In the genomic region with DNA sequence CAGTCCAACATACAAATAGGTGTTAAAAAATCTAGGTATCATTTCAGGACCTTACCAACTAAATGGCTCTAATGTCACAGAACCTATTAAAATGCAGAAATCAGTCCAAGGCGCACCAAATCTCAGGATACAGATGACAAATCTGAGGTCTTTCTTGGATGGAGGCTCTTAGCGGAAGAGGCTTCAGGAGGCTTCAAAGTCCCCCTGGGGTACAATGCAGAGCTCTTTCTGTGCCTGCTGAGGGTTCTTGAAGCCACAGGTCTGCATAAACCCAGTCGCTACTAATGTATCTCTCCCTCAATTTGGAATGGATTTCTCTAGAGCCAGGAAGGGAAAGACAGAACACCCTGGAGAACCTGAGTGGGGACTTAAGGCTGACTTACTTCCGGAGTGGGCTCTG, we compare ENCODE assay signal across 28 mouse cellular contexts. TPM values are rescaled to one million over a fixed set of nuclear protein-coding genes. Genes with fewer than 3 reads are reported as not detected.
A peak's percentile ranks its signal among the peaks of the same experiment; 100 is the strongest.
DNase-seq lines count a peak whose midpoint lies in the region; ATAC-seq lines count a peak whose summit lies in the region.
"Had no signal": no experiment of that assay in that cellular context is flagged by ENCODE, and none has a peak within 500 bp of the region (broad histone marks: within the 10 kb centered on the region; RNA-seq: fewer than 3 reads in every experiment).

No protein-coding gene starts in this region.

- no peak overlapping the region for H3K9ac ChIP-seq in midbrain, embryonic 14.5 days (replicated peaks; ENCODE audit: low read length)
- H3K9ac ChIP-seq in embryonic facial prominence, embryonic 12.5 days = no peak overlapping the region
- H3K9ac ChIP-seq: heart, embryonic 15.5 days; midbrain, embryonic 12.5 days; neural tube, embryonic 12.5 days had no signal

- no peak overlapping the region for H3K4me2 ChIP-seq in midbrain, embryonic 14.5 days (ENCODE audit: low read length)
- H3K4me2 ChIP-seq in embryonic facial prominence, embryonic 12.5 days (replicated peaks) = peak overlapping the region; percentile 26; the same call in 1 of the 2 replicates
- H3K4me2 ChIP-seq: heart, embryonic 15.5 days; midbrain, embryonic 12.5 days; neural tube, embryonic 12.5 days had no signal

- peaks cover 43% of the 10 kb centered on the region for H3K4me1 ChIP-seq in midbrain, embryonic 10.5 days
- H3K4me1 ChIP-seq in midbrain, embryonic 14.5 days (ENCODE audit: control insufficient read depth, insufficient read depth, low read length) = 0 out of 2 replicates have a peak, but pooled peaks cover 7% of the 10 kb centered on the region
- H3K4me1 ChIP-seq in embryonic facial prominence, embryonic 12.5 days = peaks cover 3% of the 10 kb centered on the region; the same call in 1 of the 2 replicates
- H3K4me1 ChIP-seq in limb, embryonic 10.5 days = peaks cover 44% of the 10 kb centered on the region

- no peak overlapping the region for H3K27ac ChIP-seq in midbrain, embryonic 10.5 days (replicated peaks)
- H3K27ac ChIP-seq in midbrain, embryonic 14.5 days (replicated peaks; ENCODE audit: low read depth, low read length) = no peak overlapping the region
- peak overlapping the region; percentile 54; the same call in 1 of the 2 replicates for H3K27ac ChIP-seq in embryonic facial prominence, embryonic 12.5 days
- no peak overlapping the region; the same call in 1 of the 2 replicates for H3K27ac ChIP-seq in limb, embryonic 10.5 days
- H3K27ac ChIP-seq: gastrocnemius, adult 2 months; heart, embryonic 15.5 days; hindbrain, postnatal 0 days; midbrain, embryonic 12.5 days; neural tube, embryonic 12.5 days had no signal

- ATAC-seq in midbrain, embryonic 14.5 days (ENCODE audit: low FRiP score, low TSS enrichment) = no peak
- ATAC-seq in embryonic facial prominence, embryonic 12.5 days (ENCODE audit: insufficient number of reproducible peaks, insufficient read depth, low FRiP score, low TSS enrichment) = no peak
- ATAC-seq: activated CD4-positive, CD25-positive, alpha-beta regulatory T cell, adult 4 months; forebrain, embryonic 14.5 days; hindbrain, postnatal 0 days; intestine, embryonic 16.5 days; lung, postnatal 0 days had no signal

- DNase-seq in midbrain, embryonic 10.5 days (ENCODE audit: low spot score) = peak; percentile 26
- no peak for DNase-seq in midbrain, embryonic 14.5 days
- DNase-seq in limb, embryonic 10.5 days (ENCODE audit: low spot score) = peak; percentile 54
- DNase-seq in thymus, postnatal 25 days = no peak
- DNase-seq in testis, postnatal 10 days (ENCODE audit: low spot score) = no peak
- DNase-seq in ovary, adult 18-20 months (ENCODE audit: low spot score) = no peak
- DNase-seq: adrenal gland, adult 8-10 months; cerebellum, adult 18-20 months; gastrocnemius, adult 2 months; heart, postnatal 36 days; kidney, adult 9 months; kidney, postnatal 25 days; right cerebral cortex, postnatal 14 days; spleen, adult 18-20 months; thymus, postnatal 14 days had no signal

- no peaks in the 10 kb centered on the region for H3K9me3 ChIP-seq in midbrain, embryonic 10.5 days (replicated peaks)
- H3K9me3 ChIP-seq in midbrain, embryonic 14.5 days (ENCODE audit: control insufficient read depth, low read length) = no peaks in the 10 kb centered on the region
- H3K9me3 ChIP-seq in embryonic facial prominence, embryonic 12.5 days = no peaks in the 10 kb centered on the region
- H3K9me3 ChIP-seq in limb, embryonic 10.5 days (replicated peaks) = no peaks in the 10 kb centered on the region
- H3K9me3 ChIP-seq: heart, embryonic 15.5 days; midbrain, embryonic 12.5 days; neural tube, embryonic 12.5 days had no signal

- WGBS in midbrain, embryonic 10.5 days = 4% methylated on average over 4 of the region's 4 CpGs
- WGBS in midbrain, embryonic 14.5 days = 0% methylated on average over 4 of the region's 4 CpGs
- WGBS in embryonic facial prominence, embryonic 12.5 days = 5% methylated on average over 4 of the region's 4 CpGs
- WGBS in limb, embryonic 10.5 days = under 1% methylated on average over 4 of the region's 4 CpGs

- no peak overlapping the region for H3K4me3 ChIP-seq in midbrain, embryonic 10.5 days
- no peak overlapping the region for H3K4me3 ChIP-seq in midbrain, embryonic 14.5 days (replicated peaks; ENCODE audit: low read depth, low read length)
- no peak overlapping the region for H3K4me3 ChIP-seq in embryonic facial prominence, embryonic 12.5 days
- no peak overlapping the region for H3K4me3 ChIP-seq in limb, embryonic 10.5 days
- H3K4me3 ChIP-seq: gastrocnemius, adult 2 months; heart, embryonic 15.5 days; midbrain, embryonic 12.5 days; neural tube, embryonic 12.5 days had no signal

- no peaks in the 10 kb centered on the region for H3K36me3 ChIP-seq in midbrain, embryonic 10.5 days
- no peaks in the 10 kb centered on the region for H3K36me3 ChIP-seq in midbrain, embryonic 14.5 days (ENCODE audit: control insufficient read depth, insufficient read depth, low read length)
- no peaks in the 10 kb centered on the region for H3K36me3 ChIP-seq in embryonic facial prominence, embryonic 12.5 days
- no peaks in the 10 kb centered on the region for H3K36me3 ChIP-seq in limb, embryonic 10.5 days
- H3K36me3 ChIP-seq: heart, embryonic 15.5 days; midbrain, embryonic 12.5 days; neural tube, embryonic 12.5 days had no signal

- H3K27me3 ChIP-seq in midbrain, embryonic 10.5 days (ENCODE audit: low read depth, poor library complexity, severe bottlenecking) = peaks cover 98% of the 10 kb centered on the region
- H3K27me3 ChIP-seq in midbrain, embryonic 14.5 days (ENCODE audit: control insufficient read depth, insufficient read depth, low read length) = peaks cover 63% of the 10 kb centered on the region
- H3K27me3 ChIP-seq in embryonic facial prominence, embryonic 12.5 days = peaks cover 17% of the 10 kb centered on the region
- peaks cover 94% of the 10 kb centered on the region for H3K27me3 ChIP-seq in limb, embryonic 10.5 days (ENCODE audit: low read depth, poor library complexity, severe bottlenecking)

RNA-seq across cellular contexts. Expression of a gene that starts 5.1 kb away (rescaled TPM):
- polyA plus RNA-seq in midbrain, embryonic 10.5 days (2016; fragmentation: Nextera tagmentation; extraction: Ambion mirVana) = 0.24 and 0.27 TPM in 2 replicates
- polyA plus RNA-seq in midbrain, embryonic 14.5 days (2014; fragmentation: Nextera tagmentation; extraction: Ambion mirVana) = not detected in 2 replicates
- polyA plus RNA-seq in embryonic facial prominence, embryonic 12.5 days (2016; fragmentation: Nextera tagmentation; extraction: Ambion mirVana) = 47.2 and 64.8 TPM in 2 replicates
- 20.1 and 34.2 TPM in 2 replicates for polyA plus RNA-seq in limb, embryonic 10.5 days (2016; fragmentation: Nextera tagmentation; extraction: Ambion mirVana)
- polyA plus RNA-seq: activated CD4-positive, CD25-positive, alpha-beta regulatory T cell, adult 4 months; C2C12; frontal cortex, adult 2 months; hindbrain, postnatal 0 days; liver, adult 2 months; liver, embryonic 16.5 days; lung, postnatal 0 days had no signal

Comparison
In these comparisons a context has a peak if more than half of its experiments do, and no peak if none do; other contexts are left out.
1. DNase-seq: peak in midbrain, embryonic 10.5 days (single experiment) and limb, embryonic 10.5 days (single experiment); none in midbrain, embryonic 14.5 days (single experiment), thymus, postnatal 25 days (single experiment), testis, postnatal 10 days (single experiment) and ovary, adult 18-20 months (single experiment).
2. RNA of a gene that starts 5.1 kb away (polyA plus RNA-seq): 47.2 to 64.8 TPM in embryonic facial prominence, embryonic 12.5 days and 20.1 to 34.2 TPM in limb, embryonic 10.5 days; 0.24 to 0.27 TPM in midbrain, embryonic 10.5 days and not detected in midbrain, embryonic 14.5 days; every median in the first group is over 10 times any median in the second.